Mouse (Mus musculus) kidney, adult 2 months (tissue): ENCODE measurements around the gene Erc2.

Experiments
- CTCF ChIP-seq: fragments of 200-500 bp; conservative IDR thresholded peaks from 2 replicates; pipeline ENCODE4 v1.5.1; 2011; ENCODE audit warnings: low read depth, mild to moderate bottlenecking, control low read depth, low read length, moderate library complexity, mixed read lengths; ENCODE audit not compliant: insufficient read depth, insufficient read length
- POLR2A ChIP-seq: fragments of 200-500 bp; IDR thresholded peaks from one replicate; pipeline ENCODE4 v1.6.1; 2011; ENCODE audit warnings: low read depth, low read length, control low read depth

- TF ChIP-seq CTCF (no peak), POLR2A (no peak)
Observed at GRCm38 (mm10) chr14:28128999-28129398, 506.8 kb downstream of the Erc2 start.
